Mouse (Mus musculus): ENCODE data around the gene Sec24a. TPM values are rescaled to one million over a fixed set of nuclear protein-coding genes. Genes with fewer than 3 reads are reported as not detected.

The Sec24a gene
- polyA plus RNA-seq, 1 experiment from 2014 or later = 11.7 TPM

GRCm38 (mm10) chr11:51653736-51654135 is 109.7 kb downstream of the Sec24a start:
- WGBS = 70% methylated on average over 6 of the region's 6 CpGs
- H3K27ac ChIP-seq (ENCODE audit: low read length) = no peak overlapping the region
- no peaks in the 10 kb centered on the region for H3K9me3 ChIP-seq (ENCODE audit: low read length)
- H3K4me3 ChIP-seq (ENCODE audit: low read length) = no peak overlapping the region
- H3K27me3 ChIP-seq (ENCODE audit: insufficient read depth, low read length) = no peaks in the 10 kb centered on the region
- H3K4me1 ChIP-seq (ENCODE audit: insufficient read depth, low read length) = peaks cover 28% of the 10 kb centered on the region
- no peak overlapping the region for H3K4me2 ChIP-seq (replicated peaks; ENCODE audit: low read depth, low read length)
- no peaks in the 10 kb centered on the region for H3K36me3 ChIP-seq (ENCODE audit: insufficient read depth, low read length)
- H3K9ac ChIP-seq (replicated peaks; ENCODE audit: low read length) = no peak overlapping the region
- ATAC-seq (ENCODE audit: low FRiP score, low TSS enrichment) = no peak

GRCm38 (mm10) chr11:51652889-51653418 is 110.5 kb downstream of the Sec24a start:
- 91% methylated on average over 4 of the region's 4 CpGs for WGBS
- H3K27ac ChIP-seq (ENCODE audit: low read length) = no peak overlapping the region
- H3K36me3 ChIP-seq (ENCODE audit: insufficient read depth, low read length) = no peaks in the 10 kb centered on the region
- no peak overlapping the region for H3K4me2 ChIP-seq (replicated peaks; ENCODE audit: low read depth, low read length)
- no peak overlapping the region for H3K9ac ChIP-seq (replicated peaks; ENCODE audit: low read length)
- peaks cover 29% of the 10 kb centered on the region for H3K4me1 ChIP-seq (ENCODE audit: insufficient read depth, low read length)
- H3K9me3 ChIP-seq (ENCODE audit: low read length) = no peaks in the 10 kb centered on the region
- H3K4me3 ChIP-seq (ENCODE audit: low read length) = no peak overlapping the region
- no peak for ATAC-seq (ENCODE audit: low FRiP score, low TSS enrichment)
- no peaks in the 10 kb centered on the region for H3K27me3 ChIP-seq (ENCODE audit: insufficient read depth, low read length)

GRCm38 (mm10) chr11:51650691-51651515 is 112.5 kb downstream of the Sec24a start, which contains the start of the genes N4bp3 and D930048N14Rik:
TSS of gene N4bp3 (minus strand) at chr11:51650842.
TSS of gene D930048N14Rik (plus strand) at chr11:51650954.
- WGBS = under 1% methylated on average over 65 of the region's 70 CpGs
- peak; percentile 79 for ATAC-seq (ENCODE audit: low FRiP score, low TSS enrichment)
- H3K4me2 ChIP-seq (replicated peaks; ENCODE audit: low read depth, low read length) = peak within 1 kb of the TSS; percentile 94
- H3K9me3 ChIP-seq (ENCODE audit: low read length) = no peaks in the 10 kb centered on the region
- no peaks in the 10 kb centered on the region for H3K36me3 ChIP-seq (ENCODE audit: insufficient read depth, low read length)
- no peaks in the 10 kb centered on the region for H3K27me3 ChIP-seq (ENCODE audit: insufficient read depth, low read length)
- peak within 1 kb of the TSS; percentile 82 for H3K9ac ChIP-seq (replicated peaks; ENCODE audit: low read length)
- H3K4me1 ChIP-seq (ENCODE audit: insufficient read depth, low read length) = peaks cover 31% of the 10 kb centered on the region
- H3K4me3 ChIP-seq (ENCODE audit: low read length) = peak within 1 kb of the TSS; percentile 76
- H3K27ac ChIP-seq (ENCODE audit: low read length) = peak within 1 kb of the TSS; percentile 80

GRCm38 (mm10) chr11:51650261-51650660 is 113.2 kb downstream of the Sec24a start:
- Histone ChIP-seq H3K9me3 (ENCODE audit: low read length) (no peaks in the 10 kb centered on the region), H3K4me2 (replicated peaks; ENCODE audit: low read depth, low read length) (peak overlapping the region; percentile 94), H3K27ac (ENCODE audit: low read length) (peak overlapping the region; percentile 80), H3K36me3 (ENCODE audit: insufficient read depth, low read length) (peaks cover 2% of the 10 kb centered on the region; the same call in 1 of the 2 replicates), H3K4me3 (ENCODE audit: low read length) (peak overlapping the region; percentile 76), H3K27me3 (ENCODE audit: insufficient read depth, low read length) (no peaks in the 10 kb centered on the region), H3K4me1 (ENCODE audit: insufficient read depth, low read length) (peaks cover 35% of the 10 kb centered on the region), H3K9ac (replicated peaks; ENCODE audit: low read length) (peak overlapping the region; percentile 82)
- WGBS = under 1% methylated on average over 30 of the region's 30 CpGs
- ATAC-seq (ENCODE audit: low FRiP score, low TSS enrichment) = peak; percentile 17

GRCm38 (mm10) chr11:51649889-51650199 is 113.6 kb downstream of the Sec24a start:
- 2% methylated on average over 7 of the region's 7 CpGs for WGBS
- no peak; the same call in 1 of the 2 replicates for ATAC-seq (ENCODE audit: low FRiP score, low TSS enrichment)
- H3K27ac ChIP-seq (ENCODE audit: low read length) = peak overlapping the region; percentile 80; the same call in 1 of the 2 replicates

GRCm38 (mm10) chr11:51649111-51649888 is 114.1 kb downstream of the Sec24a start:
- Histone ChIP-seq H3K9me3 (ENCODE audit: low read length) (no peaks in the 10 kb centered on the region), H3K36me3 (ENCODE audit: insufficient read depth, low read length) (peaks cover 10% of the 10 kb centered on the region), H3K27me3 (ENCODE audit: insufficient read depth, low read length) (no peaks in the 10 kb centered on the region), H3K27ac (ENCODE audit: low read length) (peak overlapping the region; percentile 80; the same call in 1 of the 2 replicates), H3K4me2 (replicated peaks; ENCODE audit: low read depth, low read length) (peak overlapping the region; percentile 94), H3K4me3 (ENCODE audit: low read length) (peak overlapping the region; percentile 76), H3K9ac (replicated peaks; ENCODE audit: low read length) (peak overlapping the region; percentile 82), H3K4me1 (ENCODE audit: insufficient read depth, low read length) (peaks cover 35% of the 10 kb centered on the region)
- 35% methylated on average over 11 of the region's 11 CpGs for WGBS
- ATAC-seq (ENCODE audit: low FRiP score, low TSS enrichment) = no peak

More at GRCm38 (mm10) chr11:51649889-51650199, 113.6 kb downstream of the Sec24a start:
- peaks cover 35% of the 10 kb centered on the region for H3K4me1 ChIP-seq (ENCODE audit: insufficient read depth, low read length)
- H3K4me2 ChIP-seq (replicated peaks; ENCODE audit: low read depth, low read length) = peak overlapping the region; percentile 94
- H3K36me3 ChIP-seq (ENCODE audit: insufficient read depth, low read length) = peaks cover 6% of the 10 kb centered on the region; the same call in 1 of the 2 replicates
- no peaks in the 10 kb centered on the region for H3K27me3 ChIP-seq (ENCODE audit: insufficient read depth, low read length)
- peak overlapping the region; percentile 76 for H3K4me3 ChIP-seq (ENCODE audit: low read length)
- no peaks in the 10 kb centered on the region for H3K9me3 ChIP-seq (ENCODE audit: low read length)
- peak overlapping the region; percentile 82 for H3K9ac ChIP-seq (replicated peaks; ENCODE audit: low read length)

- peak overlapping the region; percentile 94 for H3K4me2 ChIP-seq (replicated peaks; ENCODE audit: low read depth, low read length)
- ATAC-seq (ENCODE audit: low FRiP score, low TSS enrichment) = peak; percentile 12; the same call in 1 of the 2 replicates
- H3K4me3 ChIP-seq (ENCODE audit: low read length) = peak overlapping the region; percentile 76
- H3K9ac ChIP-seq (replicated peaks; ENCODE audit: low read length) = peak overlapping the region; percentile 51; the same call in 1 of the 2 replicates
- no peaks in the 10 kb centered on the region for H3K9me3 ChIP-seq (ENCODE audit: low read length)
- no peaks in the 10 kb centered on the region for H3K27me3 ChIP-seq (ENCODE audit: insufficient read depth, low read length)
- peak overlapping the region; percentile 70 for H3K27ac ChIP-seq (ENCODE audit: low read length)
- peaks cover 39% of the 10 kb centered on the region for H3K4me1 ChIP-seq (ENCODE audit: insufficient read depth, low read length)
- WGBS = 24% methylated on average over 3 of the region's 3 CpGs
- H3K36me3 ChIP-seq (ENCODE audit: insufficient read depth, low read length) = peaks cover 17% of the 10 kb centered on the region
Observed at GRCm38 (mm10) chr11:51648566-51648965, 114.9 kb downstream of the Sec24a start.

- no peaks in the 10 kb centered on the region for H3K27me3 ChIP-seq (ENCODE audit: insufficient read depth, low read length)
- WGBS = 54% methylated on average over 15 of the region's 15 CpGs
- peaks cover 41% of the 10 kb centered on the region for H3K4me1 ChIP-seq (ENCODE audit: insufficient read depth, low read length)
- no peaks in the 10 kb centered on the region for H3K9me3 ChIP-seq (ENCODE audit: low read length)
- peak overlapping the region; percentile 41; the same call in 1 of the 2 replicates for H3K9ac ChIP-seq (replicated peaks; ENCODE audit: low read length)
- H3K4me2 ChIP-seq (replicated peaks; ENCODE audit: low read depth, low read length) = peak overlapping the region; percentile 94
- H3K36me3 ChIP-seq (ENCODE audit: insufficient read depth, low read length) = peaks cover 23% of the 10 kb centered on the region
- ATAC-seq (ENCODE audit: low FRiP score, low TSS enrichment) = no peak
- H3K27ac ChIP-seq (ENCODE audit: low read length) = peak overlapping the region; percentile 82
- H3K4me3 ChIP-seq (ENCODE audit: low read length) = no peak overlapping the region
Observed at GRCm38 (mm10) chr11:51646751-51647667, 116.4 kb downstream of the Sec24a start.

GRCm38 (mm10) chr11:51646245-51646644 is 117.2 kb downstream of the Sec24a start:
- H3K36me3 ChIP-seq (ENCODE audit: insufficient read depth, low read length) = peaks cover 23% of the 10 kb centered on the region
- ATAC-seq (ENCODE audit: low FRiP score, low TSS enrichment) = no peak
- H3K9ac ChIP-seq (replicated peaks; ENCODE audit: low read length) = no peak overlapping the region
- WGBS = 76% methylated on average over 7 of the region's 7 CpGs
- H3K4me3 ChIP-seq (ENCODE audit: low read length) = no peak overlapping the region
- peak overlapping the region; percentile 48; the same call in 1 of the 2 replicates for H3K27ac ChIP-seq (ENCODE audit: low read length)
- H3K4me1 ChIP-seq (ENCODE audit: insufficient read depth, low read length) = peaks cover 41% of the 10 kb centered on the region
- H3K4me2 ChIP-seq (replicated peaks; ENCODE audit: low read depth, low read length) = peak overlapping the region; percentile 25; the same call in 1 of the 2 replicates
- no peaks in the 10 kb centered on the region for H3K27me3 ChIP-seq (ENCODE audit: insufficient read depth, low read length)
- H3K9me3 ChIP-seq (ENCODE audit: low read length) = no peaks in the 10 kb centered on the region

All from kidney, embryonic 16.5 days (tissue).